Mouse (Mus musculus) midbrain, embryonic 11.5 days (tissue): Measurements from ENCODE around the gene Dnm3. TPM values are rescaled to one million over a fixed set of nuclear protein-coding genes. Genes with fewer than 3 reads are reported as not detected.

Source experiments
- ATAC-seq: fragments of 200-750 bp; cut with Nextera tagmentation; 2 replicates; pipeline ENCODE4 v1.8.0; 2017; ENCODE audit warnings: moderate TSS enrichment, moderate library complexity; ENCODE audit not compliant: low FRiP score
- DNase-seq: peaks from one replicate; pipeline ENCODE4 v3.0.0; 2015; ENCODE audit warnings: low spot score; ENCODE audit errors: missing footprints
- H3K27ac ChIP-seq: fragments of 300-500 bp; sonication (generic); 2 replicates; pipeline ENCODE4 v1.5.1; 2014; ENCODE audit warnings: low read depth, low read length
- H3K27me3 ChIP-seq: fragments of 300-500 bp; sonication (generic); 2 replicates; pipeline ENCODE4 v1.6.1; 2014; ENCODE audit warnings: mild to moderate bottlenecking, low read length, moderate library complexity, mixed read lengths; ENCODE audit not compliant: control insufficient read depth, insufficient read depth
- H3K36me3 ChIP-seq: fragments of 300-500 bp; sonication (generic); 2 replicates; pipeline ENCODE4 v1.6.1; 2014; ENCODE audit warnings: mild to moderate bottlenecking, low read length, moderate library complexity, mixed read lengths; ENCODE audit not compliant: control insufficient read depth, insufficient read depth
- H3K4me1 ChIP-seq: fragments of 300-500 bp; sonication (generic); 2 replicates; pipeline ENCODE4 v1.6.1; 2014; ENCODE audit warnings: low read length; ENCODE audit not compliant: control insufficient read depth, insufficient read depth
- H3K4me2 ChIP-seq: fragments of 300-500 bp; sonication (generic); 2 replicates; pipeline ENCODE4 v1.6.1; 2014; ENCODE audit warnings: mild to moderate bottlenecking, moderate library complexity
- H3K4me3 ChIP-seq: fragments of 300-500 bp; sonication (generic); 2 replicates; pipeline ENCODE4 v1.5.1; 2014; ENCODE audit warnings: low read depth, low read length
- H3K9ac ChIP-seq: fragments of 300-500 bp; sonication (generic); 2 replicates; pipeline ENCODE4 v1.6.1; 2014; ENCODE audit warnings: low read length
- H3K9me3 ChIP-seq: fragments of 300-500 bp; sonication (generic); 2 replicates; pipeline ENCODE4 v1.6.1; 2016; ENCODE audit warnings: low read length; ENCODE audit not compliant: control insufficient read depth
- WGBS: fragments of 180-500 bp; shearing (Covaris S2); extraction: QIAGEN DNeasy Blood & Tissue Kit; methylation state at CpG from one replicate; pipeline ENCODE4 v1.1.7; 2014; 5-methylcytosine and 5-hydroxymethylcytosine counted together
- microRNA counts: library from miRNA; unstranded; fragments of <30 nt; microRNA quantifications from one replicate; lab custom pipeline; 2015
- microRNA-seq: library from miRNA; unstranded; fragments of <30 nt; microRNA quantifications from one replicate; pipeline ENCODE4, GENCODE M21; 2017
- polyA plus RNA-seq: library from polyadenylated mRNA; unstranded; fragments of >200 nt; fragmentation: Nextera tagmentation; extraction: Ambion mirVana; gene quantifications from 2 replicates; pipeline ENCODE4 v1.2.1, GENCODE M21; 2014

Dnm3 gene
- polyA plus RNA-seq, 1 experiment from 2014 or later = 5.6 TPM

DNA sequence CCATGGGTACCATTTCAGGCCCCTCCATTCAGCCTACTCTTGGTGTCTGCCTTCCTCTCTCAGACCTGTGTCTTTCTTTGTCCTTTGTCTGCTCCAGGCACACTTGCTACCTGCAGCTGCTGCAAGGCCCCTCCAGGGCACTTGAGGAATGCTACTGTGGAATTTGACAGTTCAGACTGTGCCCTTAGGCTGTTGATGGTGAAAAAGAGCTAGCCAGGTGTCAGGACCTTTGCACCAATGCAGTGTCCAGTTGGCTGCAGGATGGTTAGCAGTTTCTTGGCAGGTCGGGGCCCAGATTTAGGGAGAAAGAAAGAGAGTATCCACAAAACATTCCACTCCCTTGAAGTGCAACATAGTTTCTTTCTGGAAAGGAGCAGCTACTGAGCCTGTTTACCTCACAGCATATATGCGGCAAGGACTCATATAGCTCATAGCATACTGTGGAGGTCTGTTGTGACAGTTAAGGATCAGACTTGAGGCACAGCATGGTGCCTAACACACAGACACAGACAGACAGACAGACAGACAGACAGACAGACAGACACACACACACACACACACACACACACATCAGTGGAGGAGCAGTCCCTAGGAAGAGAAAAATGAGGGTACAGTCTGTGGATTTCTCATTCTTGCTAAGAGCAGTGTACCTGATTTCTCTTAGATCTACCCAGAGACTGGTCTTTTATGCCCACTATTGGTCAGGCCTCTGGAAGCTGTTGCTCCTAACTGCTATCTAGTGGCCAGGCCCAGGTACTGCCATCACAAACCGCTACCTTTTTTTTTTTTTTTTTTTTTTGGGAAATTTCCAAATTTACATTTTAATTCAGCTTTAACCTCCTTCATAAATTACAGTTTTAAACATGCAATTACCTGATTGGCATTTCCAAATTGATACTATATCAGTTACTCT is 515.1 kb downstream of the Dnm3 start:
- peak; percentile 79 for ATAC-seq
- H3K27ac ChIP-seq = no peak overlapping the region
- WGBS = 53% methylated on average over 3 of the region's 3 CpGs
- no peaks in the 10 kb centered on the region for H3K36me3 ChIP-seq
- no peak overlapping the region for H3K4me3 ChIP-seq
- H3K9ac ChIP-seq = no peak overlapping the region
- H3K4me2 ChIP-seq = no peak overlapping the region
- H3K9me3 ChIP-seq = no peaks in the 10 kb centered on the region
- DNase-seq = no peak
- H3K27me3 ChIP-seq = no peaks in the 10 kb centered on the region
- H3K4me1 ChIP-seq = no peaks in the 10 kb centered on the region

DNA sequence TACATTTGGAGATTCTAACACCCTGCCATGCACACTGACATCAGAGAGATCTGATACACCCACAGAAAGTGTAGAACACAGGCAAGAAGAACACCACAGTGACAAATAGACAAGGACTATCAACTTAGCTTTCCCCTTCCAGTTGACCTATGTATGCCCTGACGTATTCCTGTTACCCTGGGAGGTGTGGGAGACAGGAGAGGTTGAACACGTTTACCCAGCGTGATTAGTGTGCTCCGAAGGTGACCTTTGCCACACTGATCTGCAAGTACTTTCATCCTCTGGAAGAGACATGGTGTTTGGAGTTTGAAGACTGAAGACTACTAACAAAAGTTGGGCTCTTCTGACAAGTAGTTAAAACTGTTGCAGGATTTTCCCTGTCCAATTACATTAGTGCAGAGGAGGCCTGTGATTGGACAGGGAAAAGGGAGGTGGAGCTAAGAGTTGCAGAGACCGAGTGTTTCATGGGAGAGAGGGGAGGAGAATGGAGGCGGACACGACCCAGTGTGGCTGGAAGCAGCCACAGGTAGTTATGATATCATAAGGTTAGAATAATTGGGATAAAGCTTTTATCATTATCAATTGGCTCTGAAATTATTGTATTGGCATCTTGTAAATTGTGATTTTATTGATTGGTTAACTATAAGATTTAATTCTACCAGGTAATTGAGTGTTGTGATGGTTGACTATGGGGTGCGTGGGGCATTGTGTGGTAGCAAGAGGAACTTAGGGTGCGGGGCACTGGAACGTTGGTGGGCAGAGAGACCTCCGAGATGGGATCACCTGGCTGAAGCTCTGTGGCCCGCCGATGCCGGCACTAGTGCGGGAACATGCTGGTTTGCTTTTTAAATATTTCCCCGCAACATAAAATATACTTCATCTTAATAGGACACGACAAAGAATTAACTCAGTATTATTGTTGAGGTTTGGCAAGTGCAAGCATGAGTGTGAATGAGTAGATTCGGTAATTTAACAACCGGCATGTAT is 519.6 kb downstream of the Dnm3 start:
- H3K9me3 ChIP-seq = no peaks in the 10 kb centered on the region
- H3K9ac ChIP-seq = no peak overlapping the region
- no peak overlapping the region for H3K4me2 ChIP-seq
- DNase-seq (no peak), ATAC-seq (no peak)
- no peaks in the 10 kb centered on the region for H3K27me3 ChIP-seq
- H3K4me3 ChIP-seq = no peak overlapping the region
- no peaks in the 10 kb centered on the region for H3K36me3 ChIP-seq
- WGBS = 86% methylated on average over 19 of the region's 19 CpGs
- H3K27ac ChIP-seq = no peak overlapping the region
- no peaks in the 10 kb centered on the region for H3K4me1 ChIP-seq

DNA sequence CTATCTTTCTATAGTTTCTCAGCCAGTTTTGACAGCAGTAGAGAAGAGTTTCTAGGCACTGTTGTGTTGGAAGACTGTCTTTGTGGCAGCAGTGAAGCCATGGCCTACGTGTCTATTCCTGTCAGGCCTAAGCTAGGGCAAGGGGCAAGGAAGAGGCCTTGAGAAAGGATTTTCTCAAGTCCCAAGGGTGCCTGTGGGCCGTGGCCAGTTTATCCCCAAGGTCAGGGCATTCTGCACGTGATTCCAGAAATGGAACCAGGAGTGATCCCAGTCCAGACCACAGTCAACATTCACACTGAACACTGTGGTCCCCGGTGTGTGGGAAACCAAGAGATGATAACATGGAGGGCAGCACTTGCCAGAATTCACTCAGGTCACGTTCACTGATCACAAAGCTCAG is 522.0 kb downstream of the Dnm3 start:
- Histone ChIP-seq H3K4me1 (no peaks in the 10 kb centered on the region), H3K4me2 (no peak overlapping the region), H3K9ac (no peak overlapping the region), H3K27me3 (no peaks in the 10 kb centered on the region), H3K9me3 (no peaks in the 10 kb centered on the region), H3K36me3 (no peaks in the 10 kb centered on the region), H3K27ac (no peak overlapping the region), H3K4me3 (no peak overlapping the region)
- ATAC-seq (no peak), DNase-seq (no peak)
- 73% methylated on average over 5 of the region's 5 CpGs for WGBS

DNA sequence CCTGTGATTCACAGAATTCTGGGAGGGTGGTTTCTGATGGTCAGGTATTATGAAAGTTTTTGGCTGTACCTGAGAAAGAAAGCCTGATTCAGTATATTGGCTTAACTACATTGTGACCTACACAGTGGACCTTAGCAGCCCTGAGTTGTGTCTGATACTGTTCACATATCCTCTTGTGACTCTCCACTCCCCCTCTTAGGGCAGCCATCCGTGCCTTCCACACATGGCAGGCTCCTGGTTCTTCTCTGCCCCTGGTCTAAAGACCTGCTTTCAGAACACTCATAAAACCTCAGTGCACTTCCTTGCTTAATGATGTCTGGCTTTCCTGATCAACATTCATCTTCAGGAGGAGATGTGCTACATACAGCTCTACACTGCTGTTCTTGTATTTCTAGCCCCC is 525.2 kb downstream of the Dnm3 start:
- ATAC-seq (no peak), DNase-seq (no peak)
- H3K9me3 ChIP-seq = no peaks in the 10 kb centered on the region

DNA sequence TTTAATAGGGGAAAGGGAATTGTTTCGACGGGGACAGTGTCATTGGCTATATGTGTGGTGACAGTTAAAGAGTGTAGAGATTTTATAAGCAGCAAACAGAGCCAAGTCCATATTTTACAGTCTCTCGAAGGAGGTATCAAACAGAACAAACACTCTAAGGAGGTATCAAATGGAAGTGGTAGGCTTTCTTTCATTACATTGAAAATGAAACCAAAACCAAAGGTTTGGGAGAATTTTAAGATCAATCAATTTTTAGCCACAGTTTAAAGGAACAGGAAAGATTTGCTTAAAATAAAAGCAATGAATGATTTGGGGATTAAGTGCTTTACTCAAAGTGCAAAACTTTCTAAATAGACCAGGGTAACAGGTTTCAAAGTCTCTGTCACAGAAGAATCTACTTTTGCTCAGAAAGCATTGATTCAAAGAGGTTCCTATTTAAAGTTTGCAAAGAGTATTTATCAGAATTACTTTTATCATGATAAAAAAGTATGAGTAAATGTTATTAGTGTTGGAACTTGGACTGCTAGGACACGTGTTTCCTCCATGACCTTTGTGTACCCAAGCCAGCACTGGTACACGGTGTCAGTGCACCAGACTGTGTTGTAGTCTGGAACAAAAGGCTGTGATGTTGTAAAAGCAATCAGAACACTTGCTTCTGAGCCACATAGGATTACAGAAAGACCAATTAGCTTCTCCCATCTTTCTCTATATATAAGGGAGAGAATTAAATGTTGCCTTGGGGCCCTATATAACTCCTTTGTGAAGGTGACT is 526.6 kb downstream of the Dnm3 start:
- H3K4me1 ChIP-seq = no peaks in the 10 kb centered on the region
- no peak overlapping the region for H3K4me3 ChIP-seq
- H3K27me3 ChIP-seq = no peaks in the 10 kb centered on the region
- no peak overlapping the region for H3K4me2 ChIP-seq
- DNase-seq = no peak
- H3K9ac ChIP-seq = no peak overlapping the region
- H3K9me3 ChIP-seq = no peaks in the 10 kb centered on the region
- no peak overlapping the region for H3K27ac ChIP-seq
- no peaks in the 10 kb centered on the region for H3K36me3 ChIP-seq
- no peak for ATAC-seq
- 79% methylated on average over 5 of the region's 5 CpGs for WGBS

More for the DNA sequence above, 525.2 kb downstream of the Dnm3 start:
- WGBS = 63% methylated on average over 1 of the region's 1 CpGs
- Histone ChIP-seq H3K27me3 (no peaks in the 10 kb centered on the region), H3K4me2 (no peak overlapping the region), H3K4me3 (no peak overlapping the region), H3K4me1 (no peaks in the 10 kb centered on the region), H3K36me3 (no peaks in the 10 kb centered on the region), H3K27ac (no peak overlapping the region), H3K9ac (no peak overlapping the region)

DNA sequence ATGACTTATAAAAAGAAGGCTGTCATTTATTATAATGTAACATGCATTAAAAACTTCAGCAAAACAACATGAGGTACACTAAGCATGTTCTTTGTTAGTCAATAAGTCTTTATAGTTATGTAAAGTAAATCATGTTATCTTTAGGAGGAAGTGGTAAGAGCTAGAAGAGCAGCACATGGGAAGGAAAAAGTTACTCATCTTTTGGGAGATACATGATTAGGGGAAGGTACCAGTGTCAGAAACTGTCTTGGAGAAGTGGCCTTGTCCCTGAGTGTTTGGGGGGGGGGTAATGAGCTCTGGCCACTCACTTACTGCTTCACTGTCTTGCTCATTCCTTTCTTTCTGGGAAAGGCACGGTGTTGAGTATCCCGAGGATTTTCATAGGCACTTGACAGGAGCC is 535.8 kb downstream of the Dnm3 start:
- 83% methylated on average over 2 of the region's 2 CpGs for WGBS
- H3K4me2 ChIP-seq = no peak overlapping the region
- H3K27ac ChIP-seq = no peak overlapping the region
- no peak for ATAC-seq
- no peaks in the 10 kb centered on the region for H3K27me3 ChIP-seq
- no peak overlapping the region for H3K4me3 ChIP-seq
- no peak overlapping the region for H3K9ac ChIP-seq
- H3K9me3 ChIP-seq = no peaks in the 10 kb centered on the region
- H3K36me3 ChIP-seq = no peaks in the 10 kb centered on the region
- H3K4me1 ChIP-seq = no peaks in the 10 kb centered on the region
- DNase-seq = no peak

MicroRNA genes within 50 kb of the gene (microRNA counts, 519-probe panel; counts per million panel counts)
- microRNA mmu-miR-199a-3p (lab: Ali Mortazavi, UCI) = 7,350 counts per million, percentile 94 among the panel's probes with 10 or more counts
- 7,201 counts per million, percentile 93 among the panel's probes with 10 or more counts for microRNA mmu-miR-199a-5p (lab: Ali Mortazavi, UCI)
- 5,024 counts per million, percentile 53 among the panel's probes with 10 or more counts for microRNA mmu-miR-214 (lab: Ali Mortazavi, UCI)

Small RNA genes within 50 kb of the gene (microRNA-seq; reads per million reads assigned to microRNA genes)
- gene Mir199a-2 (55.9 reads per million, percentile 47 among the genes with 10 or more reads in this experiment), gene Mir214 (6,390 reads per million, percentile 92 among the genes with 10 or more reads in this experiment)

Other genes with a start within 250 kb of the Dnm3 start
- 12.7 and 13.9 TPM in 2 replicates for gene Mettl13, start 70.5 kb upstream of the Dnm3 start, polyA plus RNA-seq
- 64.4 and 68.2 TPM in 2 replicates for gene Vamp4, start 92.5 kb upstream of the Dnm3 start, polyA plus RNA-seq
- not detected in 2 replicates for gene Myoc, start 161.1 kb upstream of the Dnm3 start, polyA plus RNA-seq
- gene Myocos, start 180.2 kb upstream of the Dnm3 start, polyA plus RNA-seq = not detected in 2 replicates